Comparison of ENCODE assay signal across 25 mouse cellular contexts in genomic region chr3:95679551-95679950, GRCm38 (mm10).
"Had no signal": no experiment of that assay in that cellular context is flagged by ENCODE, and none has a peak within 500 bp of the region (broad histone marks: within the 10 kb centered on the region; RNA-seq: fewer than 3 reads in every experiment).

No protein-coding gene starts in this region.

- H3K4me3 ChIP-seq: heart, adult 2 months; hindbrain, embryonic 10.5 days; hindbrain, embryonic 12.5 days; kidney, embryonic 15.5 days; limb, embryonic 10.5 days; limb, embryonic 12.5 days; liver, embryonic 12.5 days; liver, embryonic 15.5 days had no signal

- H3K9ac ChIP-seq: hindbrain, embryonic 14.5 days; kidney, embryonic 15.5 days; limb, embryonic 12.5 days; liver, embryonic 12.5 days; liver, embryonic 15.5 days; liver, postnatal 0 days had no signal

- ATAC-seq: hindbrain, embryonic 16.5 days; intestine, embryonic 16.5 days; liver, embryonic 12.5 days; liver, postnatal 0 days had no signal

- H3K4me2 ChIP-seq: heart, embryonic 11.5 days; hindbrain, embryonic 12.5 days; hindbrain, embryonic 14.5 days; kidney, embryonic 15.5 days; limb, embryonic 12.5 days; liver, embryonic 12.5 days; liver, embryonic 15.5 days had no signal

- H3K36me3 ChIP-seq: liver, embryonic 12.5 days had no signal

- H3K27me3 ChIP-seq: hindbrain, embryonic 12.5 days; kidney, embryonic 15.5 days; limb, embryonic 12.5 days had no signal

- H3K27ac ChIP-seq: heart, adult 2 months; hindbrain, embryonic 10.5 days; hindbrain, embryonic 12.5 days; hindbrain, embryonic 14.5 days; kidney, embryonic 15.5 days; kidney, postnatal 0 days; limb, embryonic 10.5 days; limb, embryonic 12.5 days; liver, embryonic 12.5 days; liver, embryonic 15.5 days had no signal

- H3K9me3 ChIP-seq: hindbrain, embryonic 10.5 days; hindbrain, embryonic 12.5 days; kidney, embryonic 15.5 days; limb, embryonic 10.5 days; limb, embryonic 12.5 days; liver, embryonic 12.5 days; liver, embryonic 15.5 days had no signal

- DNase-seq: gastrocnemius, postnatal 25 days; heart, adult 2 months; heart, postnatal 10 days; heart, postnatal 4 days; kidney, adult 11 months; kidney, adult 2 months; kidney, adult 9 months; kidney, postnatal 14 days; kidney, postnatal 36 days; layer of hippocampus, adult 9-11 months; layer of hippocampus, postnatal 36 days; liver; liver, postnatal 0 days had no signal
